Mouse (Mus musculus) lung, adult 18-20 months (tissue): Measurements from ENCODE around the gene Olfr63.
"Not testable (repeated sequence)": the region's sequence is repeated elsewhere in the genome, so short reads cannot be mapped to it uniquely, and the experiment has no call there.

Experiments
- DNase-seq, 2 experiments: peaks; one replicate each; pipeline ENCODE4 v3.0.0; 2022; ENCODE audit warnings: mixed read lengths in 2 of 2

The Olfr63 gene

DNA sequence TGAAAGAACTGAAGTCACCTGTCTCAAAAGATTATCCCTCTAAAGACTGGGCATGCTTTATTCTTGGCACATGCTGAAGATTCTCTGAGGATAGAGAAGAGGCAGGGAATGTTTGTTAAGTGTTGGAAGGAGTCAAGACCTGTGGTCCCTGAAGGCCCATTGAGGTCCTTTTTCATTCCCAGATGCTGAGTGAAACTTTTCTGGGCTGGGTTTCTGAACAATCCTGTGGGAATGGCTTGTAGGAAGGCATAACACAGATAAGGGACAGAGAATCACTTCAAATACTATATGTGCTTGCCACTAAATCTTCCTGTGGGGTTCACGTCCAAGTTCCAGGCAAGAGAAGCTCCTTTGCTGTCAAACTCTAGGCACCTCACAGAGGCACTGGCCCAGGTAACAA is at the start of gene Olfr63:
Olfr63 (plus strand) TSS at position 301 of the 400 bp plus-strand sequence.
- DNase-seq, result no peak

DNA sequence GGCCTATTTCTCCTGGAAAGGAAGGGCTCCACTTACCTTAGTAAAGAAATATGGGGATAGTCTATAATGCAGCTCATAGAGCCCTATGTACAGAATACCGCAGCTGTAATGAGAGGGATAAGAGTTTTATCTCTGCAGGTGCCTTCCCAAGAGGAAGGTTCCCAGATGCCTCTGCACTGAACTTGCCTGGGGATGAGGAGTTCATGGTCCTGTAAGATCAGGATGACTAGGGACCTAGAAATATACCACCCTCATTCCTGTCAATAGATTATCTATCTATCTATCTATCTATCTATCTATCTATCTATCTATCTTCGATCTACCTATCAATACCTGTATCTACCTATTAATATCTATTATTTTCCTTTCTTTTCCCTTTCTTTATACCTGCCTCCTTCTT is 42.9 kb upstream of the Olfr63 start, which contains the start of gene Olfr1564:
Olfr1564 (minus strand) TSS at position 101 of the 400 bp plus-strand sequence.
- no peak for DNase-seq

DNA sequence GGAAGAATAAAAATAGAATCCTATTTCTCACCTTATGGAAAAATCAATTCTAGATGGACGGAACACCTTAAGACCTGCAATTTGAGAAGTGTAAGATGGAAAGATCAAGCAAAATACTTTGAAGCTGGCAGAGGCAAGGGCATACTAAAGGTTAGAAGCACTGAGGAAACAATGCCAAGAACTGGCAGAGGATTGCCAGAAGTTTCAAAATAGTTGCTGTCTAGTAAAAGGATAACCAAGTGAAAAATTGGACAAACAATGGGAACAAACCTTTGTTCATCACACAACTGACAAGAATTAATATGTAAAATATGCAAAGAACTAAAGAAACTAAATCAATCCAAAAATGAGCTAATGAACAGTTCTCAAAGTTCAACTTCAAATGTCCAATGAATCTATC is 27.8 kb upstream of the Olfr63 start:
- not testable (repeated sequence) for DNase-seq

DNA sequence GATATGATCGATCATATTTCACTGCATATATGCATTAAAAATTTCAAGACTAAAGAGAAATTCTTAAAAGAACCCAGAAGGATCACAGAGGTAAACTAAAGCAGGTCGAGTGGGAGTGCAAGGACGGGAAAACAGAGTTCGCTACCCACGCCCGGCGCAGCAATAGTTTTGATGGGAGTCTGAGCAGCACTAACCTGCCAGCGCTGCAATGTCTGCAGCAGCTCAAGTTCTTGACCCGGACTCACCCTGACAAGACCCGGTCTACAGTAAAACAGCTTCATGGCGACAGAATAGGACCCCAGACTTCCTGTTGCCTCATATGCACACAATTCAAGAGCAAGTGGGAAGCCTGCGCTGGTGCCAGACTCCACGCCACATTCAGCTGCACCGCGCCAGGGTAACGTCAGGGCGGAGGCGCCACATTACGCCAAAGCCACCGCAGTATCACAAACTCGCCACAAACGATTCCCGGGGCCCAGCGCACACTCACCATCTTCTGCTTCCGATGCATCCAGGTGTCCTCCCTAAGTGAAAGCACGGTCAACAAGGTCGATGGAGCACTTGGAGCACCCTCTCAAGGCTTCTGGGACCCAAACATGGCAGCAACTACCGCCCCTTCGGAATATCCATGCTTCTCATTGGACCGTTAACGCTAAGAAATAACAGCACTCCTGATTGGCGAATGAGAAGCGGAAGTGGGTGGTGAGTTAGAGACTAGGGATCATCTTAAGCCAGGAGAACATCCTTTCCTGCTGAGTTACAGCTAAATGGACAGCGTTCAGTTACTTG is 9.8 kb upstream of the Olfr63 start, which contains the start of gene Zfp955a:
Zfp955a (minus strand) TSS at position 616 of the 789 bp plus-strand sequence.
- not testable (repeated sequence) for DNase-seq

DNA sequence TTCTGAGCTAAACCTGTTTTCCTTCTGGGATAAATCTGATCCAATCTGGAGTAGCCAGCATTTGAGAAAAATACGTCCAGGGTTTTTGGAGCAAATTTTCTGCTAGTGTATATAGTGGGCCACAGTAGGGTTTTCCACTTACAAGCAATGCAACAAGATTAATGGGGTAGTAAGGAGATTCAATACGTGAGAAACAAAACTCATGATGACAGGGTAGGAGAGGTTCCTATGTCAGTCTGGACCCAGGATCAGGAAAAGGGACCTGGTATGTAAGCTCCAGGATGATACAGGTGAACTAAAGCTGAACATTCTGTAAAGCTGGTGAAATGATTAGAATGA is 9.2 kb upstream of the Olfr63 start:
- DNase-seq, result not testable (repeated sequence)

DNA sequence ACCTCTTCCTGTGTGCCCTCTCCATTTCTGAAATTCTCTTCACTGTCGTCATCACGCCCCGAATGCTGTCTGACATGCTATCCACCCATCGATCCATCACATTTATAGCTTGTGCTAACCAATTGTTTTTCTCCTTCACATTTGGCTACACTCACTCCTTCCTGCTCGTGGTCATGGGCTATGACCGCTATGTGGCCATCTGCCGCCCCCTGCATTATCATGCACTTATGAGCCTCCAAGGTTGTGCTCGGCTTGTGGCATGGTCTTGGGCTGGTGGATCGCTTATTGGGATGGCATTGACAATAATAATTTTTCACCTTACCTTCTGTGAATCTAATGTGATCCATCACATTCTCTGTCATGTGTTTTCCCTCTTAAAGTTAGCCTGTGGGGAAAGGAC is 4.4 kb downstream of the Olfr63 start:
- no peak for DNase-seq

DNA sequence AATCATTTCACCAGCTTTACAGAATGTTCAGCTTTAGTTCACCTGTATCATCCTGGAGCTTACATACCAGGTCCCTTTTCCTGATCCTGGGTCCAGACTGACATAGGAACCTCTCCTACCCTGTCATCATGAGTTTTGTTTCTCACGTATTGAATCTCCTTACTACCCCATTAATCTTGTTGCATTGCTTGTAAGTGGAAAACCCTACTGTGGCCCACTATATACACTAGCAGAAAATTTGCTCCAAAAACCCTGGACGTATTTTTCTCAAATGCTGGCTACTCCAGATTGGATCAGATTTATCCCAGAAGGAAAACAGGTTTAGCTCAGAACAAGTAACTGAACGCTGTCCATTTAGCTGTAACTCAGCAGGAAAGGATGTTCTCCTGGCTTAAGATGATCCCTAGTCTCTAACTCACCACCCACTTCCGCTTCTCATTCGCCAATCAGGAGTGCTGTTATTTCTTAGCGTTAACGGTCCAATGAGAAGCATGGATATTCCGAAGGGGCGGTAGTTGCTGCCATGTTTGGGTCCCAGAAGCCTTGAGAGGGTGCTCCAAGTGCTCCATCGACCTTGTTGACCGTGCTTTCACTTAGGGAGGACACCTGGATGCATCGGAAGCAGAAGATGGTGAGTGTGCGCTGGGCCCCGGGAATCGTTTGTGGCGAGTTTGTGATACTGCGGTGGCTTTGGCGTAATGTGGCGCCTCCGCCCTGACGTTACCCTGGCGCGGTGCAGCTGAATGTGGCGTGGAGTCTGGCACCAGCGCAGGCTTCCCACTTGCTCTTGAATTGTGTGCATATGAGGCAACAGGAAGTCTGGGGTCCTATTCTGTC is 24.8 kb downstream of the Olfr63 start, which contains the start of gene Zfp955b:
Zfp955b (plus strand) TSS at position 506 of the 837 bp plus-strand sequence.
- not testable (repeated sequence) for DNase-seq

DNA sequence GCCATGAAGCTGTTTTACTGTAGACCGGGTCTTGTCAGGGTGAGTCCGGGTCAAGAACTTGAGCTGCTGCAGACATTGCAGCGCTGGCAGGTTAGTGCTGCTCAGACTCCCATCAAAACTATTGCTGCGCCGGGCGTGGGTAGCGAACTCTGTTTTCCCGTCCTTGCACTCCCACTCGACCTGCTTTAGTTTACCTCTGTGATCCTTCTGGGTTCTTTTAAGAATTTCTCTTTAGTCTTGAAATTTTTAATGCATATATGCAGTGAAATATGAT is 25.3 kb downstream of the Olfr63 start:
- DNase-seq, result not testable (repeated sequence)
